Comparison of ENCODE assay signal across 9 mouse cellular contexts in genomic region chr2:10737458-10737775, GRCm38 (mm10).
DNase-seq lines count a peak whose midpoint lies in the region; ATAC-seq and TF ChIP-seq lines count a peak whose summit lies in the region.
"Had no signal": no experiment of that assay in that cellular context is flagged by ENCODE, and none has a peak within 500 bp of the region (broad histone marks: within the 10 kb centered on the region; RNA-seq: fewer than 3 reads in every experiment).

No protein-coding gene starts in this region.

- no peak for DNase-seq in limb, embryonic 10.5 days (ENCODE audit: low spot score)
- no peak for DNase-seq in forebrain, embryonic 11.5 days (ENCODE audit: low spot score)
- DNase-seq in limb, embryonic 14.5 days (ENCODE audit: low spot score), result peak; percentile 31
- DNase-seq in skeletal muscle tissue, adult 2 months (ENCODE audit: low read depth, low spot score), result peak; percentile 2
- no peak for DNase-seq in testis, postnatal 10 days (ENCODE audit: low spot score)
- DNase-seq in spleen, adult 12 weeks (ENCODE audit: low spot score), result no peak
- no peak for DNase-seq in ovary, postnatal 10 days (ENCODE audit: low spot score)

- no peak for TF ChIP-seq POLR2A in limb, embryonic 14.5 days (IDR thresholded peaks at IDR 0.05; ENCODE audit: borderline replicate concordance, extremely low read depth, insufficient read depth, insufficient read length)

- ATAC-seq in limb, embryonic 12.5 days (ENCODE audit: insufficient number of reproducible peaks, insufficient read depth, low FRiP score, low TSS enrichment, low read depth), result peak; percentile 61
- ATAC-seq in forebrain, embryonic 11.5 days (replicated peaks; ENCODE audit: low FRiP score), result peak; percentile 84
- ATAC-seq in limb, embryonic 14.5 days (ENCODE audit: low FRiP score, low read depth), result peak; percentile 77

- peak overlapping the region; percentile 33 for H3K4me2 ChIP-seq in limb, embryonic 12.5 days
- peak overlapping the region; percentile 32; the same call in 1 of the 2 replicates for H3K4me2 ChIP-seq in forebrain, embryonic 11.5 days (ENCODE audit: low read depth, low read length, severe bottlenecking)
- H3K4me2 ChIP-seq in limb, embryonic 14.5 days (replicated peaks; ENCODE audit: low read depth, low read length, severe bottlenecking), result peak overlapping the region; percentile 24

- peak overlapping the region; percentile 69 for H3K27ac ChIP-seq in limb, embryonic 12.5 days
- H3K27ac ChIP-seq in limb, embryonic 10.5 days, result no peak overlapping the region
- H3K27ac ChIP-seq in forebrain, embryonic 11.5 days (ENCODE audit: low read depth, low read length), result no peak overlapping the region
- peak overlapping the region; percentile 34; the same call in 1 of the 2 replicates for H3K27ac ChIP-seq in limb, embryonic 14.5 days (replicated peaks; ENCODE audit: low read depth, low read length)
- H3K27ac ChIP-seq: heart, embryonic 10.5 days had no signal

- peaks cover 5% of the 10 kb centered on the region for H3K4me1 ChIP-seq in limb, embryonic 12.5 days (replicated peaks)
- no peaks in the 10 kb centered on the region for H3K4me1 ChIP-seq in limb, embryonic 10.5 days
- H3K4me1 ChIP-seq in forebrain, embryonic 11.5 days (replicated peaks; ENCODE audit: control insufficient read depth, insufficient read depth, low read length), result no peaks in the 10 kb centered on the region; the same call in 1 of the 2 replicates
- no peaks in the 10 kb centered on the region for H3K4me1 ChIP-seq in limb, embryonic 14.5 days (ENCODE audit: control insufficient read depth, insufficient read depth, low read length)
- H3K4me1 ChIP-seq: heart, embryonic 10.5 days had no signal

- H3K9me3 ChIP-seq in limb, embryonic 12.5 days, result no peaks in the 10 kb centered on the region
- no peaks in the 10 kb centered on the region for H3K9me3 ChIP-seq in limb, embryonic 10.5 days (replicated peaks)
- H3K9me3 ChIP-seq in forebrain, embryonic 11.5 days (ENCODE audit: control insufficient read depth, low read length), result no peaks in the 10 kb centered on the region
- H3K9me3 ChIP-seq in limb, embryonic 14.5 days (ENCODE audit: control insufficient read depth, low read length), result no peaks in the 10 kb centered on the region
- H3K9me3 ChIP-seq: heart, embryonic 10.5 days had no signal

- H3K9ac ChIP-seq in limb, embryonic 12.5 days (replicated peaks), result no peak overlapping the region
- H3K9ac ChIP-seq in forebrain, embryonic 11.5 days (ENCODE audit: low read length), result no peak overlapping the region
- H3K9ac ChIP-seq in limb, embryonic 14.5 days (ENCODE audit: low read depth, low read length, severe bottlenecking), result no peak overlapping the region

- H3K36me3 ChIP-seq in limb, embryonic 12.5 days, result no peaks in the 10 kb centered on the region
- H3K36me3 ChIP-seq in limb, embryonic 10.5 days, result no peaks in the 10 kb centered on the region
- H3K36me3 ChIP-seq in forebrain, embryonic 11.5 days (ENCODE audit: control insufficient read depth, insufficient read depth, low read length), result no peaks in the 10 kb centered on the region
- H3K36me3 ChIP-seq in limb, embryonic 14.5 days (ENCODE audit: control insufficient read depth, insufficient read depth, low read length), result no peaks in the 10 kb centered on the region
- H3K36me3 ChIP-seq: heart, embryonic 10.5 days had no signal

- 64% methylated on average over 9 of the region's 9 CpGs for WGBS in limb, embryonic 12.5 days
- WGBS in limb, embryonic 10.5 days, result 79% methylated on average over 9 of the region's 9 CpGs
- 29% methylated on average over 9 of the region's 9 CpGs for WGBS in forebrain, embryonic 11.5 days
- WGBS in limb, embryonic 14.5 days, result 53% methylated on average over 9 of the region's 9 CpGs

- no peak overlapping the region for H3K4me3 ChIP-seq in limb, embryonic 12.5 days (replicated peaks)
- no peak overlapping the region for H3K4me3 ChIP-seq in limb, embryonic 10.5 days
- H3K4me3 ChIP-seq in forebrain, embryonic 11.5 days (ENCODE audit: low read depth, low read length), result peak overlapping the region; percentile 1; the same call in 1 of the 2 replicates
- no peak overlapping the region for H3K4me3 ChIP-seq in limb, embryonic 14.5 days (replicated peaks; ENCODE audit: low read length)
- H3K4me3 ChIP-seq: heart, embryonic 10.5 days had no signal

- H3K27me3 ChIP-seq in limb, embryonic 12.5 days, result no peaks in the 10 kb centered on the region
- no peaks in the 10 kb centered on the region for H3K27me3 ChIP-seq in limb, embryonic 10.5 days (ENCODE audit: low read depth, poor library complexity, severe bottlenecking)
- peaks cover 15% of the 10 kb centered on the region for H3K27me3 ChIP-seq in forebrain, embryonic 11.5 days (ENCODE audit: control insufficient read depth, insufficient read depth, low read length)
- H3K27me3 ChIP-seq in limb, embryonic 14.5 days (ENCODE audit: control insufficient read depth, insufficient read depth, low read length), result no peaks in the 10 kb centered on the region

Comparison
In these comparisons a context has a peak if more than half of its experiments do, and no peak if none do; other contexts are left out.
1. H3K27ac ChIP-seq: peak in limb, embryonic 12.5 days (single experiment) and limb, embryonic 14.5 days (single experiment); none in limb, embryonic 10.5 days (single experiment) and forebrain, embryonic 11.5 days (single experiment).
2. DNase-seq: peak in limb, embryonic 14.5 days (single experiment) and skeletal muscle tissue, adult 2 months (single experiment); none in limb, embryonic 10.5 days (single experiment), forebrain, embryonic 11.5 days (single experiment), testis, postnatal 10 days (single experiment), spleen, adult 12 weeks (single experiment) and ovary, postnatal 10 days (single experiment).
3. Peak in every context shown above with its lines, with median percentiles within 50 percentile points of each other: ATAC-seq and H3K4me2 ChIP-seq.